Comparison of ENCODE assay signal across 14 mouse cellular contexts in the genomic region with DNA sequence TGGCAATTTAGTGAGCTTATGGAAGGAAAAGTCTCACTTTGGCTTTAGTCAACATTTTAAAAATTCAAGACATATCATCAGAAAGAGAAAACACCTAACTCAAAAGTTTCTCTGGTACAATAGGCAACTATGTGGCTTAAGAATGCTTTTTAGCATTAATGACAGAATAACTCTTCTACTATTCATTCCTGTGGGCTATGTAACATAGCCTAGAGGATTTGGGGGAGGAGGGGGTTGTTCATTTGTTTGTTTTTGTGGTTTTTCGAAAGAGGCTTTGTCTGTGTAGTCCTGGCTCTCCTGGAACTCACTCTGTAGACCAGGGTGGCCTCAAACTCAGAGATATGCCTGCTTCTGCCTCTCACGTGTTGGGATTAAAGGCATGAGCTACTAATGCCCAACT.
"Had no signal": no experiment of that assay in that cellular context is flagged by ENCODE, and none has a peak within 500 bp of the region (broad histone marks: within the 10 kb centered on the region; RNA-seq: fewer than 3 reads in every experiment).

No protein-coding gene starts in this region.

- DNase-seq: kidney, postnatal 10 days; layer of hippocampus, postnatal 36 days; lung, adult 2 months; lung, postnatal 36 days; right cerebral cortex, postnatal 4 days; spleen, adult 18-20 months; thymus, adult 18-20 months; thymus, postnatal 14 days had no signal

- H3K4me2 ChIP-seq: limb, embryonic 13.5 days; liver, embryonic 11.5 days; liver, embryonic 15.5 days; midbrain, embryonic 13.5 days; neural tube, embryonic 15.5 days had no signal

- H3K27ac ChIP-seq: liver, embryonic 15.5 days; midbrain, embryonic 13.5 days had no signal

- H3K36me3 ChIP-seq: liver, embryonic 15.5 days had no signal

- H3K4me1 ChIP-seq: liver, embryonic 15.5 days had no signal

- H3K9ac ChIP-seq: limb, embryonic 13.5 days; liver, embryonic 15.5 days; midbrain, embryonic 13.5 days; neural tube, embryonic 15.5 days had no signal

- ATAC-seq: lung, postnatal 0 days; midbrain, embryonic 13.5 days had no signal

- H3K4me3 ChIP-seq: limb, embryonic 13.5 days; liver, embryonic 15.5 days; midbrain, embryonic 13.5 days; neural tube, embryonic 15.5 days had no signal

- H3K27me3 ChIP-seq: limb, embryonic 13.5 days; liver, embryonic 15.5 days; midbrain, embryonic 13.5 days; neural tube, embryonic 15.5 days had no signal
